Mouse (Mus musculus) hindbrain, embryonic 11.5 days (tissue): ENCODE results near the gene Gnb1l. TPM values are rescaled to one million over a fixed set of nuclear protein-coding genes. Genes with fewer than 3 reads are reported as not detected.

Experiments used
- ATAC-seq: fragments of 200-750 bp; cut with Nextera tagmentation; 2 replicates; pipeline ENCODE4 v1.8.0; 2017; ENCODE audit warnings: mild to moderate bottlenecking, moderate TSS enrichment, moderate library complexity; ENCODE audit not compliant: low FRiP score
- DNase-seq: peaks from one replicate; pipeline ENCODE4 v3.0.0-alpha.2; 2015; ENCODE audit warnings: low spot score
- H3K27ac ChIP-seq: fragments of 300-500 bp; sonication (generic); 2 replicates; pipeline ENCODE4 v1.5.1; 2014; ENCODE audit warnings: mild to moderate bottlenecking, low read depth, low read length
- H3K27me3 ChIP-seq: fragments of 300-500 bp; sonication (generic); 2 replicates; pipeline ENCODE4 v1.6.1; 2014; ENCODE audit warnings: mild to moderate bottlenecking, low read length, moderate library complexity, mixed read lengths; ENCODE audit not compliant: control insufficient read depth, insufficient read depth
- H3K36me3 ChIP-seq: fragments of 300-500 bp; sonication (generic); 2 replicates; pipeline ENCODE4 v1.6.1; 2014; ENCODE audit warnings: mild to moderate bottlenecking, low read length, moderate library complexity, mixed read lengths; ENCODE audit not compliant: control insufficient read depth, insufficient read depth
- H3K4me1 ChIP-seq: fragments of 300-500 bp; sonication (generic); replicated peaks from 2 replicates; pipeline ENCODE4 v1.6.1; 2014; ENCODE audit warnings: low read length, mixed read lengths; ENCODE audit not compliant: control insufficient read depth, insufficient read depth
- H3K4me2 ChIP-seq: fragments of 300-500 bp; sonication (generic); replicated peaks from 2 replicates; pipeline ENCODE4 v1.6.1; 2014; ENCODE audit warnings: mild to moderate bottlenecking, low read depth, low read length
- H3K4me3 ChIP-seq: fragments of 300-500 bp; sonication (generic); 2 replicates; pipeline ENCODE4 v1.5.1; 2014; ENCODE audit warnings: low read depth, low read length
- H3K9ac ChIP-seq: fragments of 300-500 bp; sonication (generic); 2 replicates; pipeline ENCODE4 v1.6.1; 2014; ENCODE audit warnings: low read depth, low read length
- H3K9me3 ChIP-seq: fragments of 300-500 bp; sonication (generic); 2 replicates; pipeline ENCODE4 v1.6.1; 2016; ENCODE audit warnings: low read length; ENCODE audit not compliant: control insufficient read depth
- WGBS: fragments of 180-500 bp; shearing (Covaris S2); extraction: QIAGEN DNeasy Blood & Tissue Kit; methylation state at CpG from one replicate; pipeline ENCODE4 v1.1.7; 2014; 5-methylcytosine and 5-hydroxymethylcytosine counted together
- polyA plus RNA-seq: library from polyadenylated mRNA; unstranded; fragments of >200 nt; fragmentation: Nextera tagmentation; extraction: Ambion mirVana; gene quantifications from 2 replicates; pipeline ENCODE4 v1.2.1, GENCODE M21; 2014

The Gnb1l gene
- polyA plus RNA-seq, 1 experiment from 2014 or later, result 14.9 TPM

DNA sequence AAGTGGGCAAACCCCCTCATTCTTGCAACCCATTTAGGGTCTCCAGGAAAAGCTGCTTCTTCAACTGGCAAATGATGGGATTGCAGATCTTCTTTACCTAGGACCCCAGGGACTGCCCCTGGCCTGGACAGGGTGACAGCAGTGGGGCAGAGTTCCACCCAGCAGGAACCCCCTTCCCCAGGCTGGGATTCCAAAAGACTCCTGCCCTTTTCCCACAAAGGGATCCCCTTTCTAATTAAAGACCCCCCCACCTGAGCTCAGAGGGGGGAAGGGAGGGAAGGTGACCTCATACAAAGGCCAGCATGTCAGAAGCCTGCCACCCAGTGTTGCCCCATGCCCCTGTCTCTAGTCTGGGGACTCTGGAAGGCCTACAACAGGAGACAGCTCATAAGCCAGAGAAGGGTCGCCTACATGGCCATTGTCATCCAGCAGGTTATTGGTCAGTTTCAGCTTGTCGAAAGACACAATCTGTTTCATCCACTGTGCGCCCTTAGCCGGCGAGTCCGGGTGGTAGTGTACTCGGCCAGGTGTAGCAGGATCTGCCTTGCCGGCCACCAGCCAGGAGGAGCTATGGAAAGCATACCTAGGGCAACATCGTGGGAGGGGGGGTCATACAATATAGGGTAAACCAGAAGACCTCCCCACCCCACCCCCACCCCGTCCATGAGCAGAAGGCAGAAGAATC is 85.3 kb downstream of the Gnb1l start:
- H3K4me3 ChIP-seq, result no peak overlapping the region
- no peaks in the 10 kb centered on the region for H3K36me3 ChIP-seq
- H3K27ac ChIP-seq, result no peak overlapping the region
- ATAC-seq, result no peak
- DNase-seq, result peak; percentile 36
- 0 out of 2 replicates have a peak overlapping the region, but pooled peaks have one; percentile 7 for H3K4me2 ChIP-seq
- H3K9ac ChIP-seq, result no peak overlapping the region
- WGBS, result 9% methylated on average over 10 of the region's 10 CpGs
- peaks cover 9% of the 10 kb centered on the region for H3K4me1 ChIP-seq
- H3K9me3 ChIP-seq, result no peaks in the 10 kb centered on the region
- peaks cover 93% of the 10 kb centered on the region for H3K27me3 ChIP-seq

DNA sequence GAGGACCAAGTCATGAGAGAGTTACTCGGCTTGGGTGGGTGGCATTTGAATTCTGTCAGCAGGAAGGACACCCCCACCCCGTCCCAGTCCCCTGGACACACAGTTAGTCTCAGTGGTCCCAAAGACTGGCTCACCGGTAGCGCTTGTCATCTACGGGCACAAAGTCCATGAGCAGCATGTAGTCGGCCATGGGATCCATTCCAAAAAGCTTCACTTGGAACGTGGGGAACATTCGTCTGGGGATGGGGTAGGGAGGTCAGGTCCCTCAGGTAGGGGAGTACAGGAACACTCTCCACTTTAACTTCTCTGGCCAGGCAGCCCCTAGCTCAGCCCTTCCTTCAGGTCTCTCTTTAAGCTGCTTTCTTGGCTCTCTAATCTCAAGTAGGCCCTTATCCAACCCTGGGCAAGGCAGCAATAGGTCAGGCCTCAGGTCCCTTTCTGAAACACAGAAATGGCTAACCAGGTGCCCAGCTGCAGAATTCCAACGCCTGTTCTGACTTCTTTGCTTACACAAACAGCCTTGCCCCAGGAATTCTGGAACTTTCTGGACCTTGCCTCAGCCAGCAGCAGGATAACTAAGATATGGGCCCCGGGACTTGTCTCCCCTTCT is 86.5 kb downstream of the Gnb1l start:
- Histone ChIP-seq H3K4me2 (peak overlapping the region; percentile 3; the same call in 1 of the 2 replicates), H3K36me3 (no peaks in the 10 kb centered on the region), H3K4me1 (peaks cover 9% of the 10 kb centered on the region), H3K9me3 (no peaks in the 10 kb centered on the region), H3K27me3 (peaks cover 96% of the 10 kb centered on the region), H3K27ac (no peak overlapping the region), H3K9ac (no peak overlapping the region), H3K4me3 (peak overlapping the region; percentile 44)
- ATAC-seq (no peak), DNase-seq (no peak)
- WGBS, result 9% methylated on average over 10 of the region's 10 CpGs

DNA sequence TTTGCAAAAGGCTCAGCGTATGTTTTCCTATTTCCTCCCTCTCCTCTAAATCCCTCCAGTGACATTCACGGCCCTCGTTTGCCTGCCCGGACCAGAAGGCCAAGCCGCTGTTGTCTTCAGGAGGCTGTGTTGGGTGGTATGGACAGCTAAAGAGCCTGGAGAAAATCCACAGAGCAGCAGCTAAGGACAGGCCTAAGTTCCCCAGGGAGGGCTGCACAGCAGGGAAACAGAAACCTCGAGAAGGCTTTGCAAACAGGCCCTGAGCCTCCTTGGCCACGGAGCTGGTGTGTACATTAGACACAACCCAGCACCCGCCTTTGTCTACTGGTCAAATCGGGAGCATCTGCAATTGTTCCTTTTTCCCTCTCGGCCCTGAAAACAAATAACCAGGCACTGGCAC is 87.2 kb downstream of the Gnb1l start:
- H3K4me1 ChIP-seq, result peaks cover 13% of the 10 kb centered on the region
- H3K9me3 ChIP-seq, result no peaks in the 10 kb centered on the region
- DNase-seq (no peak), ATAC-seq (no peak)
- H3K4me3 ChIP-seq, result peak overlapping the region; percentile 44
- no peak overlapping the region for H3K9ac ChIP-seq
- no peaks in the 10 kb centered on the region for H3K36me3 ChIP-seq
- 0% methylated on average over 10 of the region's 10 CpGs for WGBS
- H3K27me3 ChIP-seq, result peaks cover 96% of the 10 kb centered on the region
- H3K4me2 ChIP-seq, result peak overlapping the region; percentile 77; the same call in 1 of the 2 replicates
- H3K27ac ChIP-seq, result no peak overlapping the region

DNA sequence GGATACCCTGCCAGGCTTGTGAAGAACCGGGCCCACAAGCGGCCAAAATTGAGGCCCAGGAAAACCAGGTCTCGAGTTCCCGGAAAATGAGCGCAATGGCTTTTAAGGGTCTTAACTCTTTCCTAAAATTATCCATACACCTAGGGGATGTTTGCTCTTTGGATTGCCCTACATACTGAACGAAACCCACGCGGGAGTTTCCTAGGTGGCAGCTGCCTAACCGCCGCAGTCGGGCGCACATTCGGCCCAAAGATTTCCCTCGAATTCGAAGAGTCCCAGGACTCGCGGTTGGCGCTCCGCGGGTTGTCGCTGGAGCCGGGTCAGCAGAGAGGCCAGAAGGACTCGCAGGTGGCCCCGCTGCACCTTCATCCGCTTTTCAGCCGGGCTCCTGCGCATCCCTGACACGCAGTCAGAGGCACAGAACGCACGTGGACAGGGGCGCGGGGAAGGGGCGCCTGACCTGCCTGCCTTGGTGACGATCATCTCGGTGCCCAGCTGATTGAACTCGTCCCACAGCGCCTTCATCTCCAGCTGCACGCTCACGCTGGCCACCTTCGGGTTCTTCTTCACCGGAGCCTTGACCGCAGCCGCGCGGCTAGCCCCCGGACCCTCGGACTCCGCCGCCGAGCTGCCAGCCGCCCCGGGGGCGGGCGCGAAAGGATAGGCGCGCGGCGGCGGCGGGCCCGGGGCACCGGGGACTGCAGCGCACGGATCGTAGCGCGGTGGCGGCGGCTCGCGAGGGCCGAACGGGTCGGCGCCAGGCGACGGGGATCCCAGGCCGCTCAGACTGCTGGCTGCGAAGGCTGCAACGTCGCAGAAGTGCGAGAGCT is 87.8 kb downstream of the Gnb1l start:
- peaks cover 16% of the 10 kb centered on the region for H3K4me1 ChIP-seq
- H3K9me3 ChIP-seq, result no peaks in the 10 kb centered on the region
- under 1% methylated on average over 83 of the region's 83 CpGs for WGBS
- H3K4me2 ChIP-seq, result peak overlapping the region; percentile 77
- H3K27ac ChIP-seq, result no peak overlapping the region
- H3K9ac ChIP-seq, result peak overlapping the region; percentile 54
- peaks cover 96% of the 10 kb centered on the region for H3K27me3 ChIP-seq
- DNase-seq, result peak; percentile 71
- no peak for ATAC-seq
- H3K36me3 ChIP-seq, result no peaks in the 10 kb centered on the region
- peak overlapping the region; percentile 44 for H3K4me3 ChIP-seq

DNA sequence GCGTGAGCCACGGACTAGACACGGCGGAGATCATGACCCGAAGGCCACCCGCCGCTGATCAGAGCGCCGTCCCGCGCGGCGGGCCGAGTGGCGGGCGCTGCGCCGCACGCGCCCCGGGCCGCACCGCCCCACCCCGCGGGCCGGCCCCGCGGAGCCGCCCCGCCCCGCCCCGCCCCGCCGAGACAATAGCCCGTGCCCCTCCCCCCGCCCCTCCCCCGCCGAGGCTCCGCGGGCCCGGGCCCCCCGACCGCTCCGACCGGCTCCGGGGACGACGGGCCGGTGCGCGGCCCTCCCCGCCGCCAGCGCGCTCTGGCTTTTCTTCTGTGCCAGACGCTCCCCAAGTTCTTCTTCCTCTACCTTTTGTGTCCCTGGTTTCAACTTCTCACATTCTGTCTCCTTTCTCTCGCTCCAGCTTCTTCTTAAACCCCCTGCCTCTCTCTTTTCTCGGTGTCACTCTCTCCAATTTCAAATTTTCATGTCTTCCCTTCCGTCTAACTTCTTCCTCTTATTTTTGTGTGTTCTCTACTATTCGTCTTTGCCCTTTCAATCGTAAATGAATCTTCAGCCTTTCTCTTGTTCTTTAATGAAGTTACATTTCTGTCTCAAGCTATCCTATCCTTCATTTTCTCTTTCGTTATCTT is 88.5 kb downstream of the Gnb1l start:
- H3K9ac ChIP-seq, result peak overlapping the region; percentile 54
- DNase-seq (peak; percentile 52), ATAC-seq (no peak)
- under 1% methylated on average over 13 of the region's 62 CpGs for WGBS
- H3K36me3 ChIP-seq, result no peaks in the 10 kb centered on the region
- no peaks in the 10 kb centered on the region for H3K9me3 ChIP-seq
- peak overlapping the region; percentile 44 for H3K4me3 ChIP-seq
- H3K27ac ChIP-seq, result no peak overlapping the region
- peaks cover 97% of the 10 kb centered on the region for H3K27me3 ChIP-seq
- H3K4me1 ChIP-seq, result peaks cover 19% of the 10 kb centered on the region
- H3K4me2 ChIP-seq, result peak overlapping the region; percentile 77

DNA sequence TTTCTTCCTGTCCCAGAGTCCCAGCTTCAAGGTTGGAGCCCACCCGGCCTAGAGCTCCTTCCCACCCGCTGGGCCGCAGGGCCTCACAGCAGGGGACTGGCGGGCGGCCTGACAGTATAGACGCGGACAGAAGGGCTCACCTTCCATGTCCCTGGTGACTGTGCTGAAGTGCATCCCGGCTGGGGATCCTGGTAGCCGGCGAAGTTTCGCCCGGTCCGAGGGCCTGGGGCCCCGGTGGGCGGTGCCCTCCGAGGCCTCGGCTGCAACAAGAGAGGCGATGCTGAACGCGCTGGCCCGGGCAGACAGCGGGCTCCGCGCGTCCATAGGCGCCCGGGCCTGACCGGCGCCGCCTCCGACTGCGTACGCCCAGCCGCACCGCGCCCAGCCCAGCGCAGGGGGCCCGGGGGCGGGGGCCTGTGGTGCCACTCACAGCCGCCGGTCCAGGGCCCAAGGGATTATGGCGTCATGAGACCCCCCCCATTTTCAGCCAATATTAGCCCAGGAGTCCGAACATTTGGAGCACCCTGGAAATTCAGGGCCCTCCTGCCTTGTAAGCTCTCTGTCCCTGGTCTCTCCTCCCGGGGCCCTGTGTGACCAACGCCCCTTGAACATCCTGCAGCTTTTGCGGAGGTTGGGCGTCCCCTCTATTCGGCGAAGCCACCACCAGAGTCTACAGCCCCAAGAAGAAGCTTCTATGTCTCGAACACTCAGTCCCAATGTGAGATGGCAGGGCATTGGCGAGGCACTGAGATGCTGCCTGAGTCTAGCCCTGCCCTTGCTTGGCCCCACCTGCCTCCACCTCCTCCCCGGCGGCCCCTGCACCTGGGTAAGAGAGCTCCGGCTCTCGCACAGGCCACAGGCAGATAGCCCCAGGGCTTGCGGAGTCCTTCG is 89.6 kb downstream of the Gnb1l start:
- Histone ChIP-seq H3K36me3 (no peaks in the 10 kb centered on the region), H3K4me3 (peak overlapping the region; percentile 22), H3K27ac (no peak overlapping the region), H3K9ac (0 out of 2 replicates have a peak overlapping the region, but pooled peaks have one; percentile 24), H3K9me3 (no peaks in the 10 kb centered on the region), H3K4me2 (peak overlapping the region; percentile 33), H3K4me1 (peaks cover 17% of the 10 kb centered on the region), H3K27me3 (peaks cover 94% of the 10 kb centered on the region)
- ATAC-seq (no peak), DNase-seq (peak; percentile 72)
- under 1% methylated on average over 57 of the region's 57 CpGs for WGBS

DNA sequence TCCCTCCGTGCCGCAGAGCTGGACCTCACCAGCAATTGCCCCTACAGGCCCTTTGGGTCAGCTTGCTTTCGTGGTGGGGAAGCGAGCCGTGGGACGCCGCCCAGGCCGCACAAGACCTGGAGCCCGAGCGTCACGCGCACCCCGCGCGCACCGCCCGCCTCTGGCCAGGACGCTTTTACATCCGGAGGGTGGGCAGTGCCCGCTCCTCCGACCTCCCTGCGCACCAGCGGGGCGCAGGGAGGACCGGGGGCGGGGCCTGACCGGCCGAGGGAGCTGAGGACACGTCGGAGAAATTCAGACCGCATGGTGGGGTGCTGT is 90.2 kb downstream of the Gnb1l start:
- Histone ChIP-seq H3K27ac (no peak overlapping the region), H3K4me2 (0 out of 2 replicates have a peak overlapping the region, but pooled peaks have one; percentile 33), H3K4me1 (peaks cover 17% of the 10 kb centered on the region), H3K4me3 (peak overlapping the region; percentile 22), H3K36me3 (no peaks in the 10 kb centered on the region), H3K9me3 (no peaks in the 10 kb centered on the region), H3K27me3 (peaks cover 92% of the 10 kb centered on the region), H3K9ac (no peak overlapping the region)
- no peak for ATAC-seq
- 1% methylated on average over 31 of the region's 31 CpGs for WGBS
- DNase-seq, result peak; percentile 56
